Mouse (Mus musculus) kidney, embryonic 16.5 days (tissue): ENCODE results near the gene Pnliprp2. TPM values are rescaled to one million over a fixed set of nuclear protein-coding genes. Genes with fewer than 3 reads are reported as not detected.
A peak's percentile ranks its signal among the peaks of the same experiment; 100 is the strongest.

Experiments
- ATAC-seq: fragments of 200-750 bp; cut with Nextera tagmentation; 2 replicates; pipeline ENCODE4 v1.8.0; 2017; ENCODE audit warnings: moderate TSS enrichment; ENCODE audit not compliant: low FRiP score, low TSS enrichment
- H3K27ac ChIP-seq: fragments of 300-500 bp; sonication (generic); 2 replicates; pipeline ENCODE4 v1.5.1; 2014; ENCODE audit warnings: low read length
- H3K27me3 ChIP-seq: fragments of 300-500 bp; sonication (generic); 2 replicates; pipeline ENCODE4 v1.6.1; 2014; ENCODE audit warnings: low read length, control low read depth, mixed read lengths; ENCODE audit not compliant: insufficient read depth
- H3K36me3 ChIP-seq: fragments of 300-500 bp; sonication (generic); 2 replicates; pipeline ENCODE4 v1.6.1; 2014; ENCODE audit warnings: low read length, control low read depth, mixed read lengths; ENCODE audit not compliant: insufficient read depth
- H3K4me1 ChIP-seq: fragments of 300-500 bp; sonication (generic); 2 replicates; pipeline ENCODE4 v1.6.1; 2014; ENCODE audit warnings: low read length, control low read depth, mixed read lengths; ENCODE audit not compliant: insufficient read depth
- H3K4me2 ChIP-seq: fragments of 300-500 bp; sonication (generic); replicated peaks from 2 replicates; pipeline ENCODE4 v1.6.1; 2014; ENCODE audit warnings: low read depth, low read length
- H3K4me3 ChIP-seq: fragments of 300-500 bp; sonication (generic); 2 replicates; pipeline ENCODE4 v1.5.1; 2014; ENCODE audit warnings: mild to moderate bottlenecking, low read length
- H3K9ac ChIP-seq: fragments of 300-500 bp; sonication (generic); replicated peaks from 2 replicates; pipeline ENCODE4 v1.6.1; 2014; ENCODE audit warnings: low read length
- H3K9me3 ChIP-seq: fragments of 300-500 bp; sonication (generic); 2 replicates; pipeline ENCODE4 v1.6.1; 2016; ENCODE audit warnings: low read length, control low read depth
- WGBS: fragments of 180-500 bp; shearing (Covaris S2); extraction: QIAGEN DNeasy Blood & Tissue Kit; methylation state at CpG from one replicate; pipeline ENCODE4 v1.1.7; 2014; 5-methylcytosine and 5-hydroxymethylcytosine counted together
- polyA plus RNA-seq: library from polyadenylated mRNA; unstranded; fragments of >200 nt; fragmentation: Nextera tagmentation; extraction: Ambion mirVana; gene quantifications from 2 replicates; pipeline ENCODE4 v1.2.1, GENCODE M21; 2015

Pnliprp2 gene
- polyA plus RNA-seq, result 0.22 and 0.28 TPM in 2 replicates

GRCm38 (mm10) chr19:58759423-58759822, at the start of gene Pnliprp2:
Gene Pnliprp2 (plus strand): TSS chr19:58759719.
- Histone ChIP-seq H3K27me3 (no peaks in the 10 kb centered on the region), H3K4me1 (peaks cover 3% of the 10 kb centered on the region; the same call in 1 of the 2 replicates), H3K9ac (no peak within 1 kb of the TSS), H3K4me3 (no peak within 1 kb of the TSS), H3K9me3 (no peaks in the 10 kb centered on the region), H3K4me2 (no peak within 1 kb of the TSS), H3K36me3 (no peaks in the 10 kb centered on the region), H3K27ac (no peak within 1 kb of the TSS)
- 41% methylated on average over 9 of the region's 9 CpGs for WGBS
- peak; percentile 86 for ATAC-seq

GRCm38 (mm10) chr19:58717925-58718324, 41.6 kb upstream of the Pnliprp2 start:
- H3K27me3 ChIP-seq, result no peaks in the 10 kb centered on the region
- ATAC-seq, result no peak
- no peaks in the 10 kb centered on the region for H3K4me1 ChIP-seq
- H3K9me3 ChIP-seq, result no peaks in the 10 kb centered on the region
- WGBS, result 56% methylated on average over 4 of the region's 4 CpGs
- H3K4me2 ChIP-seq, result no peak overlapping the region
- no peaks in the 10 kb centered on the region for H3K36me3 ChIP-seq
- no peak overlapping the region for H3K4me3 ChIP-seq
- H3K27ac ChIP-seq, result no peak overlapping the region
- H3K9ac ChIP-seq, result no peak overlapping the region

DNA sequence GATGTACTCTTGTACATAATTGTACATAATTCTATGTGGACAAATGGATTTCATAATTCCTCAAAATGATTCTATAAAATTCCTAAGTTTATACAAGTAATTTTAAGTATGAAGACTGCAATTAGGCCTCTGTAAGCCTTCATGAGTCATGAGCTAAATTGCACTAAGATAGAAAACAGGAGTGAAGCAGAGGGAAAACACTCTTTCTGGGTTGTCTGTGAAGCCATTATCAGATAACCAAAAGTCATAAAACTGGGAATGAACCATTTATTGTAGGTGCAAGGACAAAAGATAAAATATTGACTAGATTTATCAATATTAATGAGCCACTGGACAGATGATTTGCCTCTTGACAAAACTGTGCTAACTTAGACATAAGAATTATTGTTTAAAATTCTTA, 39.1 kb upstream of the Pnliprp2 start:
- no peaks in the 10 kb centered on the region for H3K36me3 ChIP-seq
- no peaks in the 10 kb centered on the region for H3K4me1 ChIP-seq
- no peak overlapping the region for H3K4me2 ChIP-seq
- no peak overlapping the region for H3K9ac ChIP-seq
- no peak overlapping the region for H3K27ac ChIP-seq
- H3K9me3 ChIP-seq, result no peaks in the 10 kb centered on the region
- H3K27me3 ChIP-seq, result no peaks in the 10 kb centered on the region
- no peak overlapping the region for H3K4me3 ChIP-seq
- no peak for ATAC-seq

DNA sequence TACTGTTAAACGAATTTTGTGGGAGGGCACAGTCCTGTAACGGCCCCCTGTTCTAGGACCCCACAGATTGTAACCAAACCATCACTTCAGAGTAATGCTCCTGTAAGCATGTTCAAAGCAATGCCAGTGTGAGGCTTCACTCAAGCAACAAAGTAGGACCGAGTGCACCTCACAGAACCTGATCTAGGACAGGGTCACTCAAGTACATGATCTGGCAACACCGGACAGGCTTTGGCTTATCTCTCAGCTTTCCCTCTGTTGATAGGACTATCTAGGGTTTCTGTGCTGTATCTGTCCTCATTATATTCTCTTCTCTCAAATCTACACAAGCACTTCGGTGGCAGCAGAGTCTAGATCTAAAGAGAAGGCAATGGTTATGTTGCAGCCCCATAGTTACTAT, 33.0 kb upstream of the Pnliprp2 start:
- Histone ChIP-seq H3K36me3 (no peaks in the 10 kb centered on the region), H3K27me3 (no peaks in the 10 kb centered on the region), H3K9ac (no peak overlapping the region), H3K4me1 (no peaks in the 10 kb centered on the region), H3K27ac (no peak overlapping the region), H3K4me2 (no peak overlapping the region), H3K9me3 (no peaks in the 10 kb centered on the region), H3K4me3 (no peak overlapping the region)
- WGBS, result 81% methylated on average over 5 of the region's 5 CpGs
- no peak for ATAC-seq

DNA sequence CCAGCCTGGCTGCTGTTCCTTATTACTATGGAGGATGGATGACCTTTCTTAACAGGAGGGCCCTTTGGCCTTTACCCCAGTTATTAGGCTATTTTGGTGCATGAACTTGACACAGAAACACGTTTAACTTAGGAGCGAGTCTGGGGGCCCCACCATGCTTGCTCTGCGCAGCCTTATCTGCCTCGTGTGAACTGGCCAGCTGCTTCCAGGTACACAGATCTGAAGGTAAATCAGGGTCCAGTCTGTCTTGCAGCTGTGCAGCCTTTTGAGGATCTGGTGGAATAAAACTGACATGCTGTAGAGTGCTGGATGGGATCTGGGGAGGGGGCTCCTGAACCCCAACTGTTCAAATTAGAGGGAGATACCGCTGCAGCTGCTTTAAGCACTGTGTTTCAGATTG, 31.8 kb upstream of the Pnliprp2 start:
- WGBS, result 68% methylated on average over 5 of the region's 5 CpGs
- H3K9ac ChIP-seq, result no peak overlapping the region
- ATAC-seq, result no peak
- H3K36me3 ChIP-seq, result no peaks in the 10 kb centered on the region
- no peaks in the 10 kb centered on the region for H3K27me3 ChIP-seq
- H3K9me3 ChIP-seq, result no peaks in the 10 kb centered on the region
- H3K27ac ChIP-seq, result no peak overlapping the region
- H3K4me2 ChIP-seq, result no peak overlapping the region
- H3K4me3 ChIP-seq, result no peak overlapping the region
- H3K4me1 ChIP-seq, result no peaks in the 10 kb centered on the region

- no peak for ATAC-seq
- no peaks in the 10 kb centered on the region for H3K4me1 ChIP-seq
- no peaks in the 10 kb centered on the region for H3K9me3 ChIP-seq
- no peak within 1 kb of the TSS for H3K27ac ChIP-seq
- H3K27me3 ChIP-seq, result no peaks in the 10 kb centered on the region
- WGBS, result 45% methylated on average over 5 of the region's 5 CpGs
- H3K4me3 ChIP-seq, result no peak within 1 kb of the TSS
- H3K9ac ChIP-seq, result no peak within 1 kb of the TSS
- no peaks in the 10 kb centered on the region for H3K36me3 ChIP-seq
- H3K4me2 ChIP-seq, result no peak within 1 kb of the TSS
Observed at GRCm38 (mm10) chr19:58728445-58729031, 31.0 kb upstream of the Pnliprp2 start, which contains the start of gene Pnliprp1. Gene Pnliprp1 (plus strand): TSS chr19:58728887.

DNA sequence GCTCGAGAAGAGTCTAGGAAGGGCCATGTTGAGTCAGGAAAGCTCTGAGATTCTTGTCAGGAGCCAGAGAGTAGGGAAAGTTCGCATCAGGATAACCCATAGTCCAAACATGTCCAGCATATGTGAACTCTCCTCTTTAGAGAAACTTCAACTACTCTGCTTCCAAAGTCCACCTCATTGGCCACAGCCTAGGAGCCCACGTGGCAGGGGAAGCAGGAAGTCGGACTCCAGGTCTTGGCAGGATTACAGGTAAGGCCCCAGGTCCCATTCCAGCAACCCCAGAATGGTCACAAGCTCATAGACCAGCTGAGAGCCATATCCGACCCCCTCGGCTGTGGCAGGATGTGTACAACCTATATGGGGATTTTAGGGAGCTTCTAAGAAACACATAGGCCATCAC, 26.3 kb upstream of the Pnliprp2 start:
- Histone ChIP-seq H3K4me1 (no peaks in the 10 kb centered on the region), H3K9ac (no peak overlapping the region), H3K36me3 (no peaks in the 10 kb centered on the region), H3K9me3 (no peaks in the 10 kb centered on the region), H3K4me2 (no peak overlapping the region), H3K4me3 (no peak overlapping the region), H3K27me3 (no peaks in the 10 kb centered on the region), H3K27ac (no peak overlapping the region)
- 81% methylated on average over 6 of the region's 6 CpGs for WGBS
- ATAC-seq, result no peak

DNA sequence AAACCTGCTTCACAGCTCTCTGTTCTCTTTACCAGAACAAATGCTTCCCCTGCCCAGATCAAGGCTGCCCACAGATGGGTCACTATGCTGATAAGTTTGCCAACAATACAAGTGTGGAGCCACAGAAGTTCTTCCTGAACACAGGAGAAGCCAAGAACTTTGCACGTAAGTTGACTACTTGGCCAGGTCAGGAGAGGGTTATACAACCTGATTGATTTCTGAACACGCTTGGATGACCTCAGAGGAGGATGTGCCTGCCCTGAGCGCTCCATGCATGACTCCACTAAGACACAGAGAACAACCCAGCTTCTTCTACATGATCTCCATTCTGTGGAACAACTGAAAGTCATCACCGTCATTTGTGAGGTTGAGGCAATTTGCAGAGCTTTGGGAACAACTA, 21.4 kb upstream of the Pnliprp2 start:
- no peaks in the 10 kb centered on the region for H3K9me3 ChIP-seq
- H3K4me1 ChIP-seq, result no peaks in the 10 kb centered on the region
- H3K4me2 ChIP-seq, result no peak overlapping the region
- H3K36me3 ChIP-seq, result no peaks in the 10 kb centered on the region
- H3K27me3 ChIP-seq, result no peaks in the 10 kb centered on the region
- H3K9ac ChIP-seq, result no peak overlapping the region
- no peak overlapping the region for H3K27ac ChIP-seq
- no peak for ATAC-seq
- 53% methylated on average over 4 of the region's 4 CpGs for WGBS
- H3K4me3 ChIP-seq, result no peak overlapping the region

- Histone ChIP-seq H3K4me1 (no peaks in the 10 kb centered on the region), H3K27me3 (no peaks in the 10 kb centered on the region), H3K4me3 (no peak overlapping the region), H3K9ac (no peak overlapping the region), H3K4me2 (no peak overlapping the region), H3K27ac (no peak overlapping the region), H3K36me3 (no peaks in the 10 kb centered on the region), H3K9me3 (no peaks in the 10 kb centered on the region)
- WGBS, result 83% methylated on average over 6 of the region's 6 CpGs
- ATAC-seq, result no peak
Observed at GRCm38 (mm10) chr19:58741036-58741435, 18.5 kb upstream of the Pnliprp2 start.

GRCm38 (mm10) chr19:58742711-58743110, 16.8 kb upstream of the Pnliprp2 start:
- Histone ChIP-seq H3K27ac (no peak overlapping the region), H3K9me3 (no peaks in the 10 kb centered on the region), H3K9ac (no peak overlapping the region), H3K4me3 (no peak overlapping the region), H3K4me1 (no peaks in the 10 kb centered on the region), H3K36me3 (no peaks in the 10 kb centered on the region), H3K4me2 (no peak overlapping the region), H3K27me3 (no peaks in the 10 kb centered on the region)
- no peak for ATAC-seq
- WGBS, result 86% methylated on average over 4 of the region's 4 CpGs
